Mouse (Mus musculus) CH12.LX (cell line): ENCODE results near the gene Srpx. TPM values are rescaled to one million over a fixed set of nuclear protein-coding genes. Genes with fewer than 3 reads are reported as not detected.

Source experiments
- DNase-seq: peaks from one replicate; pipeline ENCODE4 v3.0.0-alpha.2; 2013; ENCODE audit errors: extremely low read depth
- H3K27ac ChIP-seq: 2 replicates; pipeline ENCODE4 v1.5.1; 2012; ENCODE audit warnings: low read depth, mild to moderate bottlenecking, control low read depth, moderate library complexity; ENCODE audit not compliant: insufficient read depth
- H3K27me3 ChIP-seq: replicated peaks from 2 replicates; pipeline ENCODE3; 2012; ENCODE audit warnings: inconsistent platforms
- H3K36me3 ChIP-seq, 2 experiments: replicated peaks in 1 of 2; 2 replicates each; pipeline versions ENCODE3 to v1.6.1; 2012; ENCODE audit warnings: inconsistent platforms in 1 of 2, low read length in 1 of 2, mild to moderate bottlenecking in 1 of 2, mixed read lengths in 1 of 2, moderate library complexity in 1 of 2; ENCODE audit not compliant: control insufficient read depth in 1 of 2, insufficient read depth in 1 of 2
- H3K4me1 ChIP-seq, 2 experiments: 2 replicates each; pipeline ENCODE4 v1.6.1; 2012; ENCODE audit warnings: inconsistent platforms in 1 of 2, moderate library complexity in 1 of 2; ENCODE audit not compliant: insufficient read depth in 2 of 2, control insufficient read depth in 1 of 2
- H3K4me2 ChIP-seq: 2 replicates; pipeline ENCODE4 v1.6.1; 2012; ENCODE audit warnings: low read depth, mild to moderate bottlenecking, control low read depth; ENCODE audit not compliant: poor library complexity, insufficient read depth, severe bottlenecking
- H3K4me3 ChIP-seq, 3 experiments: fragments of 150-350 bp in 1 of 3; sonication (generic) in 1 of 3; replicated peaks in 1 of 3; 2 replicates each; pipeline versions ENCODE3 to v1.5.1; 2011 to 2012; ENCODE audit warnings: low read depth in 2 of 3, low read length in 2 of 3, mild to moderate bottlenecking in 2 of 3, moderate library complexity in 2 of 3, control low read depth in 1 of 3, improper control_type of control experiment in 1 of 3, inconsistent platforms in 1 of 3, mixed read lengths in 1 of 3; ENCODE audit not compliant: poor library complexity in 1 of 3
- H3K79me2 ChIP-seq: replicated peaks from 2 replicates; pipeline ENCODE4 v1.6.1; 2012; ENCODE audit warnings: mild to moderate bottlenecking, moderate library complexity; ENCODE audit not compliant: control insufficient read depth, poor library complexity, insufficient read depth, severe bottlenecking; ENCODE audit errors: extremely low read depth
- H3K9ac ChIP-seq: 2 replicates; pipeline ENCODE4 v1.6.1; 2012; ENCODE audit warnings: low read depth, mild to moderate bottlenecking, control low read depth, moderate library complexity; ENCODE audit not compliant: insufficient read depth
- H3K9me3 ChIP-seq: replicated peaks from 2 replicates; pipeline ENCODE3; 2012; ENCODE audit warnings: low read length, inconsistent platforms, mixed read lengths
- CHD1 ChIP-seq: IDR thresholded peaks from 2 replicates; pipeline ENCODE4 v1.6.1; 2012; ENCODE audit warnings: low read depth, low read length, improper control_type of control experiment, inconsistent platforms
- CTCF ChIP-seq, 2 experiments: IDR thresholded peaks in 1 of 2; conservative IDR thresholded peaks in 1 of 2; 2 replicates each; pipeline ENCODE4 v1.5.1; 2011 to 2012; ENCODE audit warnings: low read depth in 2 of 2, low read length in 2 of 2, improper control_type of control experiment in 1 of 2, inconsistent platforms in 1 of 2, mild to moderate bottlenecking in 1 of 2, moderate library complexity in 1 of 2
- EP300 ChIP-seq: IDR thresholded peaks from 2 replicates; pipeline ENCODE4 v1.6.1; 2011; ENCODE audit warnings: low read length, improper control_type of control experiment
- ETS1 ChIP-seq: conservative IDR thresholded peaks from 2 replicates; pipeline ENCODE4 v1.6.1; 2012; ENCODE audit warnings: low read depth, mild to moderate bottlenecking, inconsistent platforms, low read length, improper control_type of control experiment, moderate library complexity
- JUND ChIP-seq: conservative IDR thresholded peaks from 2 replicates; pipeline ENCODE4 v1.6.1; 2011; ENCODE audit warnings: low read depth, low read length, improper control_type of control experiment
- MAFK ChIP-seq: IDR thresholded peaks from 2 replicates; pipeline ENCODE4 v1.6.1; 2011; ENCODE audit warnings: low read length, improper control_type of control experiment; ENCODE audit not compliant: insufficient replicate concordance
- POLR2A ChIP-seq: IDR thresholded peaks from 2 replicates; pipeline ENCODE4 v1.6.1; 2011; ENCODE audit warnings: low read depth, mild to moderate bottlenecking, improper control_type of control experiment, low read length
- RAD21 ChIP-seq: IDR thresholded peaks from 2 replicates; pipeline ENCODE4 v1.6.1; 2011; ENCODE audit warnings: low read depth, mild to moderate bottlenecking, low read length, improper control_type of control experiment, moderate library complexity
- RCOR1 ChIP-seq: conservative IDR thresholded peaks from 2 replicates; pipeline ENCODE4 v1.6.1; 2012; ENCODE audit warnings: low read depth, mild to moderate bottlenecking, inconsistent platforms, low read length, improper control_type of control experiment
- SMC3 ChIP-seq: IDR thresholded peaks from 2 replicates; pipeline ENCODE4 v1.6.1; 2011; ENCODE audit warnings: low read depth, low read length, improper control_type of control experiment
- TBP ChIP-seq: conservative IDR thresholded peaks from 2 replicates; pipeline ENCODE4 v1.6.1; 2011; ENCODE audit warnings: low read depth, low read length, improper control_type of control experiment
- USF2 ChIP-seq: conservative IDR thresholded peaks from 2 replicates; pipeline ENCODE4 v1.6.1; 2011; ENCODE audit warnings: low read depth, low read length, improper control_type of control experiment
- ZC3H11A ChIP-seq: IDR thresholded peaks from 2 replicates; pipeline ENCODE4 v1.6.1; 2012; ENCODE audit warnings: low read depth, mild to moderate bottlenecking, inconsistent platforms, low read length, improper control_type of control experiment
- ZKSCAN1 ChIP-seq: IDR thresholded peaks from 2 replicates; pipeline ENCODE4 v1.6.1; 2012; ENCODE audit warnings: low read depth, inconsistent platforms, low read length, improper control_type of control experiment, borderline replicate concordance
- ZNF384 ChIP-seq: IDR thresholded peaks from 2 replicates; pipeline ENCODE4 v1.6.1; 2012; ENCODE audit warnings: low read depth, low read length, improper control_type of control experiment, inconsistent platforms
- dilution Hi-C: fragments of 300-500 bp; cut with MboI; formaldehyde crosslinking; loops from 2 replicates; pipeline ENCODE4 v1.14.3; 2020; ENCODE audit warnings: low sequenced_read_pairs; ENCODE audit not compliant: extremely low pct_unique_long_range_greater_than_20kb, extremely low pct_ligation_motif_present
- in situ Hi-C: fragments of 300-500 bp; cut with MboI; formaldehyde crosslinking; loops from 3 replicates; pipeline ENCODE4 v1.14.3; 2019; ENCODE audit warnings: low sequenced_read_pairs, low pct_ligation_motif_present, low pct_unique_long_range_greater_than_20kb, mixed read lengths
- polyA plus RNA-seq: library from polyadenylated mRNA; unstranded; fragments of >175 nt; gene quantifications from 2 replicates; pipeline ENCODE4 v1.2.1, GENCODE M21; 2012; ENCODE audit warnings: low read depth; ENCODE audit not compliant: insufficient read length
- total RNA-seq, 2 experiments: library from RNA; depleted of rRNA; stranded (reverse); fragments of 300-350 nt in 1 of 2; fragments of >200 nt in 1 of 2; gene quantifications; 2 replicates each; pipeline ENCODE4 v1.2.3; 2012 to 2014

The Srpx gene
- total and polyA plus RNA-seq, 3 experiments: not detected

DNA sequence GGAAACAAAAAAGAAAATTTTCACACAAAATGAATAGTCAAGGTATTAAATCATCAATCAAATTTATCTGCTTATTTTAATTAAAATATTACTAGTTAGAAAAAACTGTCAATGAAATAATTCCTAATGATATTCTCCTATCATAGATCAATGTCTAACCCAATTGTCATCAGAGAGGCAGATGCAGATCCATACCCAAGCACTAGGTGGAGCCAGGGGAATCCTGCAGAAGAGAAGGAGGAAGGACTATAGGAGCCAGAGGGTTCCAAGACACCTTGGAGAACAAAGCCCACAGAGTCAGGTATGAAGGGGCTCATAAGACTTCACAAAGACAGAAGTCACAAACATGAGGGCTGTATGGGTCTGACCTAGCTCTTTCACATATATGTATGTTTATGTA lies 82.8 kb downstream of the Srpx start:
- dilution Hi-C loops: no loop called here
- no peaks in the 10 kb centered on the region for H3K27me3 ChIP-seq
- H3K79me2 ChIP-seq: no peaks in the 10 kb centered on the region
- H3K4me2 ChIP-seq: no peak overlapping the region
- DNase-seq: peak; percentile 9
- TF ChIP-seq CTCF (conservative IDR thresholded peaks at IDR 0.05 in 1 of 2, IDR thresholded peaks at IDR 0.05 in 1 of 2; ENCODE audit: low read depth in 2 of 2, low read length in 2 of 2): peak; percentile 14 to 60; a peak in 2 of 4 replicates
- TF ChIP-seq RAD21: peak; percentile 41
- TF ChIP-seq EP300: no peak
- no peak for TF ChIP-seq MAFK
- peak; percentile 54 for TF ChIP-seq SMC3
- no peak overlapping the region for H3K4me3 ChIP-seq
- no peaks in the 10 kb centered on the region for H3K9me3 ChIP-seq
- no peak overlapping the region for H3K9ac ChIP-seq
- no peak overlapping the region for H3K27ac ChIP-seq
- no peaks in the 10 kb centered on the region for H3K4me1 ChIP-seq
- in situ Hi-C loops: no loop called here
- H3K36me3 ChIP-seq: no peaks in the 10 kb centered on the region

- DNase-seq: peak; percentile 31
- in situ Hi-C loops: no loop called here
- Histone ChIP-seq H3K9me3 (no peaks in the 10 kb centered on the region), H3K4me3 (no peak overlapping the region), H3K27me3 (no peaks in the 10 kb centered on the region), H3K9ac (no peak overlapping the region), H3K36me3 (no peaks in the 10 kb centered on the region), H3K27ac (no peak overlapping the region), H3K4me1 (no peaks in the 10 kb centered on the region), H3K4me2 (no peak overlapping the region), H3K79me2 (no peaks in the 10 kb centered on the region)
- TF ChIP-seq POLR2A: no peak
- no peak for TF ChIP-seq MAFK
- no peak for TF ChIP-seq ZKSCAN1
- TF ChIP-seq SMC3: no peak
- no peak for TF ChIP-seq RCOR1
- no peak for TF ChIP-seq TBP
- TF ChIP-seq ZNF384: no peak
- TF ChIP-seq USF2: no peak
- no peak for TF ChIP-seq ETS1
- TF ChIP-seq CHD1: no peak
- dilution Hi-C loops: no loop called here
Observed at GRCm38 (mm10) chrX:10010202-10010601, 107.3 kb downstream of the Srpx start.

DNA sequence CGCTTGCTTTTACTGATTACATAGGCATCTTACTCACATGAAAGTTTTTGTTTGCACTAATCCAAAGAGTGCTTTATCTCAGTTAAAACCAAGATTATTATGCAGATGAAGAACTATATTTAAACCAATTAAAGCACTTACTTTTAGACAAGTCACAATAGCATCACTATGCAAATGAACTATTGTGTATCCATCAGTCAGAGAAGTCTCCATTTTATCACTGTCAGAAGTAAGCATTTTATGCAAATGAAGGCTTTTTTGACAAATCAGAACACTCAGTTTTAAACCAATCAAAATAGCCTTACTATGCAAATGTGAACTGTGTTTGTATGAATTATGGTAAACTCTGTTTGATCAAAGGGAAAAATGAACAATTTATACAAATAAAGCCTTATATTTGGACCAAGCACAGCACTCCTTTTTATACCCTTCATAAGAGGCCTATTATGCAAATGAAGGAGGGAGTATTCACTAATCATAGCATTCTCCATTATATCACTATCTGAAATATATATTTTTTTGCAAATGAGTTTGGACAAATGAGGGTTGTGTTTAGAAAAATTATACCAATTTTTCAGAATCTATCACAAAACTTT lies 109.7 kb downstream of the Srpx start:
- H3K79me2 ChIP-seq: no peaks in the 10 kb centered on the region
- H3K36me3 ChIP-seq: no peaks in the 10 kb centered on the region
- no peak for DNase-seq
- H3K4me1 ChIP-seq: no peaks in the 10 kb centered on the region
- no peak overlapping the region for H3K27ac ChIP-seq
- in situ Hi-C loops (no loop called here), dilution Hi-C loops (no loop called here)
- H3K4me3 ChIP-seq: no peak overlapping the region
- TF ChIP-seq ZC3H11A (no peak), CHD1 (no peak), JUND (no peak)
- no peaks in the 10 kb centered on the region for H3K9me3 ChIP-seq
- H3K4me2 ChIP-seq: no peak overlapping the region
- H3K9ac ChIP-seq: no peak overlapping the region
- H3K27me3 ChIP-seq: no peaks in the 10 kb centered on the region
